Mouse (Mus musculus): ENCODE measurements around the gene Pnrc1. TPM values are rescaled to one million over a fixed set of nuclear protein-coding genes. Genes with fewer than 3 reads are reported as not detected.
A peak's percentile ranks its signal among the peaks of the same experiment; 100 is the strongest.
"Not testable (repeated sequence)": the region's sequence is repeated elsewhere in the genome, so short reads cannot be mapped to it uniquely, and the experiment has no call there.

Pnrc1 gene
- polyA plus RNA-seq (2015; fragmentation: Nextera tagmentation; extraction: Ambion mirVana) = 153 and 169 TPM in 2 replicates

GRCm38 (mm10) chr4:33290002-33290401, at the start of gene Pnrc1:
Gene Pnrc1 (minus strand): TSS chr4:33290163.
- Histone ChIP-seq H3K9me3 (ENCODE audit: low read length) (no peaks in the 10 kb centered on the region), H3K4me3 (ENCODE audit: low read depth, low read length) (peak within 1 kb of the TSS; percentile 33), H3K9ac (replicated peaks; ENCODE audit: low read depth) (peak within 1 kb of the TSS; percentile 16; the same call in 1 of the 2 replicates), H3K27me3 (replicated peaks; ENCODE audit: insufficient read depth, low read length) (no peaks in the 10 kb centered on the region), H3K4me1 (ENCODE audit: insufficient read depth, low read depth, low read length) (no peaks in the 10 kb centered on the region), H3K36me3 (ENCODE audit: insufficient read depth, low read length) (no peaks in the 10 kb centered on the region), H3K27ac (ENCODE audit: low read length) (peak within 1 kb of the TSS; percentile 57), H3K4me2 (replicated peaks; ENCODE audit: low read depth, low read length) (peak within 1 kb of the TSS; percentile 46)
- TF ChIP-seq EP300 (IDR thresholded peaks at IDR 0.05) (no peak), CTCF (IDR thresholded peaks at IDR 0.05) (no peak)
- ATAC-seq (peak; percentile 99), DNase-seq (ENCODE audit: low spot score) (peak; percentile 92)
- WGBS = 29% methylated on average over 3 of the region's 3 CpGs

DNA sequence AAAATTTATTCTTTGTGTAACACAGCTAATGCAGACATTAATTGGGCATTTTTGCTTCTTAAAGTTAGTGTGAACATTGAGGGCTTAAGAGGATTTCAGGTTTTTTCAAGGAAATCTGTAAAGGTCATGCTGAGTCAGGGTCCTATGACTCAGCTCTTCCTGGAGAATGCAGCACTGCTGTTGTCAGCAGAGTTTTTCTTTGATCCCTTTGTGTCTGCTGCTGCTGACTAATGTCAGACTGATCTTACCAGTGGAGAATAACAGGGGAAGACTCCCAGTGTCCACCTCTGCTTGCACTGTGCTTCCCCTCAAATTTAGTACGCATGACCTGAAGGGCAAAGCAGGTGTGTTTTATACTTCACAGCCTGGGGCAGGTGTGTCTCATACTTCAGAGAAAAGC, 48.0 kb upstream of the Pnrc1 start:
- Histone ChIP-seq H3K4me2 (replicated peaks; ENCODE audit: low read depth, low read length) (no peak overlapping the region), H3K27me3 (replicated peaks; ENCODE audit: insufficient read depth, low read length) (no peaks in the 10 kb centered on the region), H3K4me3 (ENCODE audit: low read depth, low read length) (no peak overlapping the region), H3K4me1 (ENCODE audit: insufficient read depth, low read depth, low read length) (no peaks in the 10 kb centered on the region), H3K9me3 (ENCODE audit: low read length) (no peaks in the 10 kb centered on the region), H3K27ac (ENCODE audit: low read length) (no peak overlapping the region), H3K9ac (replicated peaks; ENCODE audit: low read depth) (no peak overlapping the region), H3K36me3 (ENCODE audit: insufficient read depth, low read length) (no peaks in the 10 kb centered on the region)
- no peak for TF ChIP-seq EP300 (IDR thresholded peaks at IDR 0.05)
- no peak for TF ChIP-seq CTCF (IDR thresholded peaks at IDR 0.05)
- DNase-seq (ENCODE audit: low spot score) = no peak
- WGBS = 71% methylated on average over 1 of the region's 1 CpGs
- ATAC-seq = no peak

- WGBS = 91% methylated on average over 1 of the region's 1 CpGs
- TF ChIP-seq EP300 (IDR thresholded peaks at IDR 0.05) (no peak), CTCF (IDR thresholded peaks at IDR 0.05) (no peak)
- Histone ChIP-seq H3K4me1 (ENCODE audit: insufficient read depth, low read depth, low read length) (no peaks in the 10 kb centered on the region), H3K9ac (replicated peaks; ENCODE audit: low read depth) (no peak overlapping the region), H3K4me2 (replicated peaks; ENCODE audit: low read depth, low read length) (no peak overlapping the region), H3K4me3 (ENCODE audit: low read depth, low read length) (no peak overlapping the region), H3K9me3 (ENCODE audit: low read length) (no peaks in the 10 kb centered on the region), H3K27me3 (replicated peaks; ENCODE audit: insufficient read depth, low read length) (no peaks in the 10 kb centered on the region), H3K36me3 (ENCODE audit: insufficient read depth, low read length) (no peaks in the 10 kb centered on the region), H3K27ac (ENCODE audit: low read length) (no peak overlapping the region)
- no peak for ATAC-seq
- no peak for DNase-seq (ENCODE audit: low spot score)
These were observed 43.0 kb upstream of the Pnrc1 start for GRCm38 (mm10) chr4:33332956-33333455.

DNA sequence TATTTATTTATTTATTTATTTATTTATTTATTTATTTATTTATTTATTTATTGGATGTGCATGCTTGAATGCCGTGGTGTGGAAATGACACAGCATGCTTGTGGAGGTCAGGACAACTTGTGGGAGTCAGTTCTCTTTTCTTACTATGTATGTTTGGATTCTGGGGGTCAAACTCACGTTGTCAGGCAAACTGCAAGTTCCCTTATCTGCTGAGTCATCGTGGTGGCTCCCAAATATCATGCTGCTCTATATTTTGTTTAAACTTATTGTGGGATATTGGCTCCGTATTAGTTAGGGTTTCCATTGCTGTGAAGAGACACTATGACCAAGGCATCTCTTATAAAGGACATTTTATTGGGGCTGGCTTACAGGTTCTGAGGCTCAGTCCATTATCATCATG, 41.2 kb upstream of the Pnrc1 start:
- Histone ChIP-seq H3K36me3 (ENCODE audit: insufficient read depth, low read length) (no peaks in the 10 kb centered on the region; the same call in 1 of the 2 replicates), H3K4me2 (replicated peaks; ENCODE audit: low read depth, low read length) (no peak overlapping the region), H3K9ac (replicated peaks; ENCODE audit: low read depth) (no peak overlapping the region), H3K9me3 (ENCODE audit: low read length) (no peaks in the 10 kb centered on the region), H3K4me3 (ENCODE audit: low read depth, low read length) (no peak overlapping the region), H3K27ac (ENCODE audit: low read length) (no peak overlapping the region), H3K27me3 (replicated peaks; ENCODE audit: insufficient read depth, low read length) (no peaks in the 10 kb centered on the region), H3K4me1 (ENCODE audit: insufficient read depth, low read depth, low read length) (no peaks in the 10 kb centered on the region)
- no peak for ATAC-seq
- TF ChIP-seq CTCF (IDR thresholded peaks at IDR 0.05) = no peak
- TF ChIP-seq EP300 (IDR thresholded peaks at IDR 0.05) = no peak
- DNase-seq (ENCODE audit: low spot score) = no peak
- 90% methylated on average over 4 of the region's 4 CpGs for WGBS

DNA sequence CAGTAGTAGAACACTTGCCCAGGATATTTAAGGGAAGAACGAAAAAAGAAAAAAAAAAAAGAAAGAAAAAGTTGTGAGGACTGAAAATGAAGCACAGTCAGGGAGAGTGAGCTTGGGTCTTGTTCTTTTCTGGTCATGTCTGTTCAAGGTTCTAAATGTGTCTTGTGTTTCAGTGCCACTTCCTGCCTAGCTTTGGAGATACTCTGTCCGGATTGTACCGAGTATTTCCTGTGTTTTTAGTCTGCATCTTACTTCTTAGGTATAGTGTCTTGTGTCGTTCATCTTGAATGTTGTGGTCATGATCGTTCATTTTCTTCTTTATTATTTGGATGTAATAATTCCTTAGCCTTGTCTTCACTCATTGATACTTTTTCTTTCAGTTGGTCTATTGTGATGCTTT, 25.9 kb upstream of the Pnrc1 start:
- TF ChIP-seq EP300 (IDR thresholded peaks at IDR 0.05) (no peak), CTCF (IDR thresholded peaks at IDR 0.05) (no peak)
- no peaks in the 10 kb centered on the region for H3K9me3 ChIP-seq (ENCODE audit: low read length)
- DNase-seq (ENCODE audit: low spot score) (no peak), ATAC-seq (no peak)
- H3K36me3 ChIP-seq (ENCODE audit: insufficient read depth, low read length) = no peaks in the 10 kb centered on the region
- H3K27ac ChIP-seq (ENCODE audit: low read length) = no peak overlapping the region
- H3K9ac ChIP-seq (replicated peaks; ENCODE audit: low read depth) = no peak overlapping the region
- 75% methylated on average over 5 of the region's 5 CpGs for WGBS
- no peak overlapping the region for H3K4me2 ChIP-seq (replicated peaks; ENCODE audit: low read depth, low read length)
- H3K27me3 ChIP-seq (replicated peaks; ENCODE audit: insufficient read depth, low read length) = no peaks in the 10 kb centered on the region
- H3K4me3 ChIP-seq (ENCODE audit: low read depth, low read length) = no peak overlapping the region
- H3K4me1 ChIP-seq (ENCODE audit: insufficient read depth, low read depth, low read length) = no peaks in the 10 kb centered on the region

- not testable (repeated sequence) for H3K27me3 ChIP-seq (replicated peaks; ENCODE audit: insufficient read depth, low read length); DNase-seq (ENCODE audit: low spot score); ATAC-seq; H3K4me3 ChIP-seq (ENCODE audit: low read depth, low read length); H3K36me3 ChIP-seq (ENCODE audit: insufficient read depth, low read length); H3K4me1 ChIP-seq (ENCODE audit: insufficient read depth, low read depth, low read length); H3K27ac ChIP-seq (ENCODE audit: low read length); H3K9ac ChIP-seq (replicated peaks; ENCODE audit: low read depth); H3K9me3 ChIP-seq (ENCODE audit: low read length); H3K4me2 ChIP-seq (replicated peaks; ENCODE audit: low read depth, low read length)
- WGBS = 99% methylated on average over 6 of the region's 8 CpGs
These were observed 24.2 kb upstream of the Pnrc1 start for GRCm38 (mm10) chr4:33314150-33314549.

Measured in lung, postnatal 0 days (tissue).